Mouse (Mus musculus) lung, postnatal 0 days (tissue): ENCODE data around the gene Ago4. TPM values are rescaled to one million over a fixed set of nuclear protein-coding genes. Genes with fewer than 3 reads are reported as not detected.

Experiments used
- ATAC-seq: fragments of 200-750 bp; cut with Nextera tagmentation; 2 replicates; pipeline ENCODE4 v1.8.0; 2017; ENCODE audit warnings: moderate library complexity
- DNase-seq: peaks from one replicate; pipeline ENCODE4 v3.0.0-alpha.2; 2016; ENCODE audit warnings: low spot score
- H3K27ac ChIP-seq: fragments of 300-500 bp; sonication (generic); 2 replicates; pipeline ENCODE4 v1.5.1; 2014; ENCODE audit warnings: antibody characterized with exemption, mild to moderate bottlenecking, low read length, mixed read lengths
- H3K27me3 ChIP-seq: fragments of 300-500 bp; sonication (generic); replicated peaks from 2 replicates; pipeline ENCODE4 v1.6.1; 2014; ENCODE audit warnings: low read length, mixed read lengths; ENCODE audit not compliant: insufficient read depth
- H3K36me3 ChIP-seq: fragments of 300-500 bp; sonication (generic); 2 replicates; pipeline ENCODE4 v1.6.1; 2014; ENCODE audit warnings: low read length, mixed read lengths; ENCODE audit not compliant: insufficient read depth
- H3K4me1 ChIP-seq: fragments of 300-500 bp; sonication (generic); 2 replicates; pipeline ENCODE4 v1.6.1; 2014; ENCODE audit warnings: antibody characterized with exemption, low read depth, low read length, mixed read lengths; ENCODE audit not compliant: insufficient read depth
- H3K4me2 ChIP-seq: fragments of 300-500 bp; sonication (generic); replicated peaks from 2 replicates; pipeline ENCODE4 v1.6.1; 2014; ENCODE audit warnings: low read depth, mild to moderate bottlenecking, low read length, moderate library complexity, mixed read lengths
- H3K4me3 ChIP-seq: fragments of 300-500 bp; sonication (generic); 2 replicates; pipeline ENCODE4 v1.5.1; 2014; ENCODE audit warnings: low read depth, low read length
- H3K9ac ChIP-seq: fragments of 300-500 bp; sonication (generic); replicated peaks from 2 replicates; pipeline ENCODE4 v1.6.1; 2014; ENCODE audit warnings: low read depth, mild to moderate bottlenecking
- H3K9me3 ChIP-seq: fragments of 300-500 bp; sonication (generic); 2 replicates; pipeline ENCODE4 v1.6.1; 2016; ENCODE audit warnings: low read length, mixed read lengths
- CTCF ChIP-seq: IDR thresholded peaks from 2 replicates; pipeline ENCODE4 v1.5.1; 2016; ENCODE audit warnings: antibody characterized with exemption, mild to moderate bottlenecking
- EP300 ChIP-seq: IDR thresholded peaks from 2 replicates; pipeline ENCODE4 v1.6.1; 2016; ENCODE audit warnings: antibody characterized with exemption, mild to moderate bottlenecking, control low read depth
- WGBS: fragments of 180-500 bp; shearing (Covaris S2); extraction: QIAGEN DNeasy Blood & Tissue Kit; methylation state at CpG from one replicate; pipeline ENCODE4 v1.1.7; 2014; 5-methylcytosine and 5-hydroxymethylcytosine counted together
- polyA plus RNA-seq: library from polyadenylated mRNA; unstranded; fragments of >200 nt; fragmentation: Nextera tagmentation; extraction: Ambion mirVana; gene quantifications from 2 replicates; pipeline ENCODE4 v1.2.1, GENCODE M21; 2015

Ago4 gene
- polyA plus RNA-seq, 1 experiment from 2014 or later = 5.6 TPM

GRCm38 (mm10) chr4:126563798-126564197, 30.5 kb upstream of the Ago4 start:
- 91% methylated on average over 6 of the region's 6 CpGs for WGBS
- no peak for ATAC-seq
- H3K4me1 ChIP-seq = no peaks in the 10 kb centered on the region
- H3K9me3 ChIP-seq = no peaks in the 10 kb centered on the region
- H3K27ac ChIP-seq = no peak overlapping the region
- no peak overlapping the region for H3K9ac ChIP-seq
- TF ChIP-seq EP300 = no peak
- no peak for TF ChIP-seq CTCF
- no peak for DNase-seq
- H3K4me2 ChIP-seq = no peak overlapping the region
- no peaks in the 10 kb centered on the region for H3K27me3 ChIP-seq
- H3K4me3 ChIP-seq = no peak overlapping the region
- H3K36me3 ChIP-seq = no peaks in the 10 kb centered on the region

DNA sequence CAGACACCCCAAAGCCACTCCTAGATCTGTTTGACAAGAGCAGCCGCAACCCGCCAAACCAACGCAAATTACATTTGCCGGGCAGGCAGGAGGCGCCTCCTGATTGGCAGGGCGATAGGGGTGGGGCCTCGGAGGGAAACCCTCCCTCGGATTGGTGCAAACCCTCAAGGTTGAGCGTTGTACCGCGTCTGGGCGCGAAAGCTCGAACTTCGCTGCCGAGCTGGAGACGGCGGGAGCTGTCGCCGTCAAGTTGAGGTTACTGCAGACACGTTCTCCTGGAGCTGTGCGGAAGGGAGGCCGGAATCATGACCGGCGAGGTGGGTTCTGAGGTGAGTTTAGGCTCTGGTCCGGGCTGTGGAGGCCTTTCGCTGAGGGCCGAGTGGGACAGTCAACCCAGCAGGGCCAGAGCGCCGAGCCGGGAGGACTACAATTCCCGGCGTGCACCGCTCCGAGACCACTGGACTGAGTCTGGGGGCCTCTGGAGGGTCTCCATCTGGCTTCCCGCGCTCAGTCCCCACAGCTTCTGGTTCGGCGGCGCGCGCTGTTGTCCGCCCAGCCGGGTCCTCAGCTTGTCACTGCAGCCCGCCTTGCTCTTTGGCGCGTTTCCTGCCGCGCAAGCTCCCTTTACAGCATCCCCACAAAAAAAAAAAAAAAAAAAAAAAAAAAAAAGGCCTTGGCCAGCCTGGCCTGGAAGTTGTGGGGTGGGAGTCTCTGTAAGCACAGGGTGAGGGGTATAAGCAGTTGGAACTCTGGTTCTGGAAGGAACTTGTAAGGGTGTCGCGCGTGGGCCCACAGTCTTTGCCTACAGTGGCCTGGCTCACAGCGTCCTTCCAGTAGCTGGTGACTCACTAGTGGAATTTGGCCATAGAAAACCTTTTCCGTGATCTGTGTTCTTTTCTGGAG, 23.8 kb upstream of the Ago4 start, which contains the start of gene Clspn:
Clspn (plus strand) TSS at position 127 of the 903 bp plus-strand sequence.
- Histone ChIP-seq H3K4me3 (peak within 1 kb of the TSS; percentile 69), H3K4me2 (peak within 1 kb of the TSS; percentile 94), H3K9me3 (no peaks in the 10 kb centered on the region), H3K36me3 (no peaks in the 10 kb centered on the region), H3K27me3 (no peaks in the 10 kb centered on the region), H3K9ac (peak within 1 kb of the TSS; percentile 36; the same call in 1 of the 2 replicates), H3K27ac (no peak within 1 kb of the TSS), H3K4me1 (no peaks in the 10 kb centered on the region)
- no peak for TF ChIP-seq CTCF
- no peak for TF ChIP-seq EP300
- ATAC-seq = peak; percentile 99
- peak; percentile 95 for DNase-seq
- under 1% methylated on average over 54 of the region's 54 CpGs for WGBS

DNA sequence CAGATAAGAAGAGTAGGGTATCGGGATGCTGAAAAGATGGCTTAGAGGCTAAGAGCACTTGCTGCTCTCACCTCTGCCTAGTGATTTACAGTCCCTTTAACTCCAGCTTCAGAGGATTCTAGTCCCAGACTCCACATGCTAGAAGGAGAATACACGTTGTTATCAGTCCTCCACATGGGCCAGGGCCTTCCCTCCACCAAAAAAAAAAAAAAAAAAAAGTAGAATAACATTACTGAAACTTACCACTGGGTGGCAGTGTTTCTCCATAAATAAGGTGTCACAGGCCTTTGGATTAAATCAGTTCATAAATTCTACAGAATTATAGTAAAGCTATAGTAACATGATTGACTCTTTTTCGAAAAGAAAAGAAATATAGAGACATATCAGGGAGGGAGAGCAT, 21.2 kb upstream of the Ago4 start:
- DNase-seq (peak; percentile 73), ATAC-seq (no peak)
- no peaks in the 10 kb centered on the region for H3K4me1 ChIP-seq
- H3K27ac ChIP-seq = no peak overlapping the region
- TF ChIP-seq CTCF = peak; percentile 71
- no peak for TF ChIP-seq EP300
- no peaks in the 10 kb centered on the region for H3K9me3 ChIP-seq
- H3K4me2 ChIP-seq = no peak overlapping the region
- H3K9ac ChIP-seq = no peak overlapping the region
- no peaks in the 10 kb centered on the region for H3K27me3 ChIP-seq
- no peaks in the 10 kb centered on the region for H3K36me3 ChIP-seq
- no peak overlapping the region for H3K4me3 ChIP-seq
- WGBS = 33% methylated on average over 3 of the region's 3 CpGs

- H3K4me1 ChIP-seq = no peaks in the 10 kb centered on the region
- H3K36me3 ChIP-seq = no peaks in the 10 kb centered on the region
- H3K27me3 ChIP-seq = no peaks in the 10 kb centered on the region
- no peak overlapping the region for H3K27ac ChIP-seq
- H3K4me3 ChIP-seq = no peak overlapping the region
- WGBS = 90% methylated on average over 1 of the region's 1 CpGs
- TF ChIP-seq EP300 (no peak), CTCF (no peak; the same call in 1 of the 2 replicates)
- ATAC-seq (no peak), DNase-seq (no peak)
- H3K9me3 ChIP-seq = no peaks in the 10 kb centered on the region
- H3K4me2 ChIP-seq = no peak overlapping the region
- no peak overlapping the region for H3K9ac ChIP-seq
Measured at GRCm38 (mm10) chr4:126553685-126554084, 20.4 kb upstream of the Ago4 start.

- Histone ChIP-seq H3K36me3 (no peaks in the 10 kb centered on the region), H3K4me1 (no peaks in the 10 kb centered on the region), H3K4me2 (no peak overlapping the region), H3K27ac (no peak overlapping the region), H3K9ac (no peak overlapping the region), H3K4me3 (no peak overlapping the region), H3K27me3 (no peaks in the 10 kb centered on the region), H3K9me3 (no peaks in the 10 kb centered on the region)
- WGBS = 42% methylated on average over 8 of the region's 8 CpGs
- ATAC-seq (no peak), DNase-seq (peak; percentile 9)
- TF ChIP-seq EP300 (no peak), CTCF (no peak)
Measured at GRCm38 (mm10) chr4:126553105-126553504, 19.8 kb upstream of the Ago4 start.

DNA sequence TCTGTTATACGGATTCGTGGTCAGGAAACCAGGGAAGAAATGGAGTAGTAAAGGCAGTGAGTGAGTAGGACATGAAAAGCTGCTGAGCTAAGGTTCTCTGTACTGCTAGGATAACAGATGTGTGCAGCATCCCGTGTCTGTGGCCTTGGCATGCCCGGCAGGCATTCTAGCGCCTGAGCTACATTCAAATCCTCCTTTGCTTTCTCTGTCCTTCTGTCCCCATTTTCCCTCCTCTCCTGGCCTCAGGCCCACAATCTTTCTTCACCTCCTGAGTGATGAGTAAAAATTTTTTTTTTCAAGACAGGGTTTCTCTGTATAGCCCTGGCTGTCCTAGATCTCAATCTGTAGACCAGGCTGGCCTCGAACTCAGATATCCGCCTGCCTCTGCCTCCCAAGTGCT, 18.9 kb upstream of the Ago4 start:
- no peak for TF ChIP-seq CTCF
- no peak overlapping the region for H3K4me2 ChIP-seq
- H3K4me3 ChIP-seq = no peak overlapping the region
- H3K9me3 ChIP-seq = no peaks in the 10 kb centered on the region
- WGBS = 70% methylated on average over 7 of the region's 7 CpGs
- H3K4me1 ChIP-seq = no peaks in the 10 kb centered on the region
- H3K9ac ChIP-seq = no peak overlapping the region
- DNase-seq = no peak
- H3K27ac ChIP-seq = no peak overlapping the region
- H3K27me3 ChIP-seq = no peaks in the 10 kb centered on the region
- no peak for ATAC-seq
- H3K36me3 ChIP-seq = no peaks in the 10 kb centered on the region
